Mouse (Mus musculus) thymus, postnatal 4 days (tissue): ENCODE measurements around the gene Ap2s1.
A peak's percentile ranks its signal among the peaks of the same experiment; 100 is the strongest.

Experiments used
- DNase-seq: peaks from one replicate; pipeline ENCODE4 v3.0.0; 2021

Gene Ap2s1

GRCm38 (mm10) chr7:16755362-16756017 is 17.3 kb downstream of the Ap2s1 start:
- no peak for DNase-seq

- DNase-seq, result no peak
These were observed 20.8 kb downstream of the Ap2s1 start for GRCm38 (mm10) chr7:16758872-16759574.

GRCm38 (mm10) chr7:16760292-16760691 is 22.1 kb downstream of the Ap2s1 start:
- peak; percentile 49 for DNase-seq

GRCm38 (mm10) chr7:16761005-16761481 is 22.8 kb downstream of the Ap2s1 start:
- DNase-seq, result no peak

GRCm38 (mm10) chr7:16761630-16762029 is 23.4 kb downstream of the Ap2s1 start:
- DNase-seq, result no peak

- DNase-seq, result no peak
These were observed 25.4 kb downstream of the Ap2s1 start for GRCm38 (mm10) chr7:16763463-16764218.

GRCm38 (mm10) chr7:16766443-16766842 is 28.2 kb downstream of the Ap2s1 start:
- DNase-seq, result peak; percentile 71

GRCm38 (mm10) chr7:16775888-16776287 is 37.7 kb downstream of the Ap2s1 start:
- no peak for DNase-seq

GRCm38 (mm10) chr7:16780076-16780475 is 41.9 kb downstream of the Ap2s1 start:
- DNase-seq, result no peak

GRCm38 (mm10) chr7:16780825-16781554 is 42.8 kb downstream of the Ap2s1 start, which contains the start of gene Slc1a5:
Slc1a5 (plus strand) TSS chr7:16781340.
- DNase-seq, result peak; percentile 97

- no peak for DNase-seq
These were observed 43.3 kb downstream of the Ap2s1 start for GRCm38 (mm10) chr7:16781555-16781815.

- DNase-seq, result peak; percentile 70
These were observed 43.8 kb downstream of the Ap2s1 start for GRCm38 (mm10) chr7:16781816-16782554.

GRCm38 (mm10) chr7:16782555-16783125 is 44.4 kb downstream of the Ap2s1 start:
- peak; percentile 31 for DNase-seq

- peak; percentile 58 for DNase-seq
These were observed 45.0 kb downstream of the Ap2s1 start for GRCm38 (mm10) chr7:16783224-16783688.

GRCm38 (mm10) chr7:16783758-16784415 is 45.7 kb downstream of the Ap2s1 start:
- no peak for DNase-seq

GRCm38 (mm10) chr7:16784498-16784976 is 46.3 kb downstream of the Ap2s1 start:
- DNase-seq, result no peak

- DNase-seq, result no peak
These were observed 47.4 kb downstream of the Ap2s1 start for GRCm38 (mm10) chr7:16785541-16786083.

- no peak for DNase-seq
These were observed 54.1 kb downstream of the Ap2s1 start for GRCm38 (mm10) chr7:16792316-16792715.

- DNase-seq, result no peak
These were observed 55.0 kb downstream of the Ap2s1 start for GRCm38 (mm10) chr7:16793010-16793725.

- peak; percentile 55 for DNase-seq
These were observed 56.7 kb downstream of the Ap2s1 start for GRCm38 (mm10) chr7:16794886-16795285.
